In the genomic region with DNA sequence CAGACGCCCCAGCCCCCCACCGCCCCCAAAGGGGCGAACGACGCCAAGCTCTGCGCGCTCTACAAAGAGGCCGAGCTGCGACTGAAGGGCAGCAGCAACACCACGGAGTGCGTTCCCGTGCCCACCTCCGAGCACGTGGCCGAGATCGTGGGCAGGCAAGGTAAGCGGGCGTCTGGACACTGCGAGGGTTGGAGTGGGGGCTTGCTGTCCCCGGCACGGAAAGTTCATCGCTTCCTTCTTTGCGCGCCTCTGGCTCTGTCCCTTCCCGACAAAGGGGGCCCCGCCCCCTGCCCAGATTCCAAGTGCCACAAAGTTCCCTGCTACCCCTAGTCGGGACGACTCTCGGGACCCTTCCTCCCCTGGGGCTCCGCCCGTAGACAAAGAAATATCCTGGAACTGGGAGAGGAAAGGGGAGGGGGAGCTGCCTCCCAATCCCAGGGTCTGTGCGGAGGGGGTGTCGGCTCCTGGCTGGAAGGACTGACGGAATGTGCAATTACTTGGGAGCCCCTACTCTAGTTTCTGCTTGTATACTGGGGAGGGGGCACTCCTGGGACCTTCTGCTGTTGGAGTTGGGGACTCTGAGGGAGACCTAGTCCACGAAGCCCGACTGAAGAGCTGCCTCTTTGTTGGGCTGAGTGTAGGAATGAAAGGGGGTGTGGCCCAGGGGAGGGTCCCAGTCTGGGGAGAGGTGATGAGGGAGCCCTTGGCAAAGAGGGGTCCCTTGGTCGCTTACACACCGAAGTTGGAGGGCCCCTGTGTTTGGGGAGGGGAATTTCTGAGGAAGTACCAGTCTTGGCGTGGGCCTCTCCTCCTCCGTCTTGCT, we compare ENCODE assay signal across 8 mouse cellular contexts. TPM values are rescaled to one million over a fixed set of nuclear protein-coding genes. Genes with fewer than 3 reads are reported as not detected.
DNase-seq lines count a peak whose midpoint lies in the region; ATAC-seq and TF ChIP-seq lines count a peak whose summit lies in the region.

No protein-coding gene starts in this region.

- peak overlapping the region; percentile 90 for H3K4me2 ChIP-seq in CH12.LX (ENCODE audit: insufficient read depth, low read depth, poor library complexity, severe bottlenecking)
- H3K4me2 ChIP-seq in embryonic facial prominence, embryonic 12.5 days (replicated peaks), result peak overlapping the region; percentile 96
- H3K4me2 ChIP-seq in intestine, embryonic 15.5 days (replicated peaks), result peak overlapping the region; percentile 82
- H3K4me2 ChIP-seq in midbrain, embryonic 13.5 days (replicated peaks), result peak overlapping the region; percentile 89

- TF ChIP-seq RAD21 in CH12.LX (IDR thresholded peaks at IDR 0.05; ENCODE audit: low read depth, low read length), result no peak

- no peak for TF ChIP-seq POLR2A in CH12.LX (IDR thresholded peaks at IDR 0.05; ENCODE audit: low read depth, low read length)

- no peak overlapping the region for H3K27ac ChIP-seq in CH12.LX (ENCODE audit: insufficient read depth, low read depth)
- H3K27ac ChIP-seq in embryonic facial prominence, embryonic 12.5 days, result peak overlapping the region; percentile 99
- peak overlapping the region; percentile 87 for H3K27ac ChIP-seq in intestine, embryonic 15.5 days
- peak overlapping the region; percentile 99 for H3K27ac ChIP-seq in midbrain, embryonic 13.5 days

- WGBS in embryonic facial prominence, embryonic 12.5 days, result under 1% methylated on average over 40 of the region's 40 CpGs
- under 1% methylated on average over 39 of the region's 40 CpGs for WGBS in intestine, embryonic 15.5 days
- 0% methylated on average over 40 of the region's 40 CpGs for WGBS in midbrain, embryonic 13.5 days

- H3K36me3 ChIP-seq in CH12.LX (replicated peaks in 1 of 2; ENCODE audit: control insufficient read depth in 1 of 2, insufficient read depth in 1 of 2, low read length in 1 of 2), result peaks cover 13 to 28% of the 10 kb centered on the region in 2 experiments
- peaks cover 21% of the 10 kb centered on the region for H3K36me3 ChIP-seq in embryonic facial prominence, embryonic 12.5 days
- H3K36me3 ChIP-seq in intestine, embryonic 15.5 days, result peaks cover 14% of the 10 kb centered on the region
- peaks cover 23% of the 10 kb centered on the region for H3K36me3 ChIP-seq in midbrain, embryonic 13.5 days

- no peak for TF ChIP-seq CTCF in CH12.LX (conservative IDR thresholded peaks at IDR 0.05 in 1 of 2, IDR thresholded peaks at IDR 0.05 in 1 of 2; ENCODE audit: low read depth in 2 of 2, low read length in 2 of 2)

- peak overlapping the region; percentile 95 for H3K9ac ChIP-seq in CH12.LX (ENCODE audit: insufficient read depth, low read depth)
- H3K9ac ChIP-seq in embryonic facial prominence, embryonic 12.5 days, result peak overlapping the region; percentile 98
- peak overlapping the region; percentile 93 for H3K9ac ChIP-seq in intestine, embryonic 15.5 days
- peak overlapping the region; percentile 100 for H3K9ac ChIP-seq in midbrain, embryonic 13.5 days (replicated peaks)

- H3K4me1 ChIP-seq in CH12.LX (ENCODE audit: control insufficient read depth in 1 of 2, insufficient read depth in 2 of 2), result peaks cover 16 to 41% of the 10 kb centered on the region in 2 experiments
- H3K4me1 ChIP-seq in embryonic facial prominence, embryonic 12.5 days, result peaks cover 60% of the 10 kb centered on the region
- peaks cover 67% of the 10 kb centered on the region for H3K4me1 ChIP-seq in intestine, embryonic 15.5 days (replicated peaks)
- peaks cover 66% of the 10 kb centered on the region for H3K4me1 ChIP-seq in midbrain, embryonic 13.5 days (replicated peaks)

- peaks cover 9% of the 10 kb centered on the region for H3K27me3 ChIP-seq in CH12.LX (replicated peaks)
- no peaks in the 10 kb centered on the region for H3K27me3 ChIP-seq in embryonic facial prominence, embryonic 12.5 days
- H3K27me3 ChIP-seq in intestine, embryonic 15.5 days (replicated peaks), result no peaks in the 10 kb centered on the region
- H3K27me3 ChIP-seq in midbrain, embryonic 13.5 days, result no peaks in the 10 kb centered on the region

- peak; percentile 36 for ATAC-seq in embryonic facial prominence, embryonic 12.5 days (ENCODE audit: insufficient number of reproducible peaks, insufficient read depth, low FRiP score, low TSS enrichment)
- ATAC-seq in intestine, embryonic 15.5 days, result peak; percentile 6; the same call in 1 of the 2 replicates
- ATAC-seq in midbrain, embryonic 13.5 days, result peak; percentile 40
- no peak for ATAC-seq in monocyte, adult 5-6 weeks (replicated peaks; ENCODE audit: insufficient number of reproducible peaks, low FRiP score, low TSS enrichment, poor library complexity, severe bottlenecking)
- ATAC-seq in inflammation-experienced regulatory T-cells, adult 6 months, result no peak

- in situ Hi-C loops in CH12.LX (cut with MboI; ENCODE audit: low pct_ligation_motif_present, low pct_unique_long_range_greater_than_20kb, low sequenced_read_pairs), result no loop called here

- no peak for TF ChIP-seq EP300 in CH12.LX (IDR thresholded peaks at IDR 0.05; ENCODE audit: low read length)

- peak; percentile 29 for DNase-seq in gastrocnemius, postnatal 10 days
- no peak for DNase-seq in gastrocnemius, postnatal 25 days
- DNase-seq in CH12.LX (ENCODE audit: extremely low read depth), result no peak

- no peaks in the 10 kb centered on the region for H3K79me2 ChIP-seq in CH12.LX (replicated peaks; ENCODE audit: control insufficient read depth, extremely low read depth, insufficient read depth, poor library complexity, severe bottlenecking)

- dilution Hi-C loops in CH12.LX (cut with MboI; ENCODE audit: extremely low pct_ligation_motif_present, extremely low pct_unique_long_range_greater_than_20kb, low sequenced_read_pairs), result no loop called here

- H3K4me3 ChIP-seq in CH12.LX (replicated peaks in 1 of 3; ENCODE audit: low read depth in 2 of 3, low read length in 2 of 3, poor library complexity in 1 of 3), result peak overlapping the region; percentile 40 to 84 (median 79)
- H3K4me3 ChIP-seq in embryonic facial prominence, embryonic 12.5 days, result peak overlapping the region; percentile 85
- peak overlapping the region; percentile 56 for H3K4me3 ChIP-seq in intestine, embryonic 15.5 days (replicated peaks)
- peak overlapping the region; percentile 94 for H3K4me3 ChIP-seq in midbrain, embryonic 13.5 days (replicated peaks)

- H3K9me3 ChIP-seq in CH12.LX (replicated peaks; ENCODE audit: low read length), result no peaks in the 10 kb centered on the region
- H3K9me3 ChIP-seq in embryonic facial prominence, embryonic 12.5 days, result no peaks in the 10 kb centered on the region
- H3K9me3 ChIP-seq in intestine, embryonic 15.5 days, result no peaks in the 10 kb centered on the region
- H3K9me3 ChIP-seq in midbrain, embryonic 13.5 days, result no peaks in the 10 kb centered on the region

RNA-seq across cellular contexts. Expression of a gene that starts 0.7 kb away (rescaled TPM):
- total RNA-seq in gastrocnemius, postnatal 10 days (2021), result 1 to 10 TPM; 3.0 to 6.3 TPM
- total RNA-seq in gastrocnemius, postnatal 25 days (2021), result under 1 TPM; 0.24 to 0.33 TPM
- total RNA-seq in CH12.LX (2012; rRNA removed), result 3.4 and 4.9 TPM in 2 replicates
- total RNA-seq in CH12.LX (2014; rRNA removed), result 0.86 and 1.1 TPM in 2 replicates
- polyA plus RNA-seq in CH12.LX (2012; ENCODE audit: insufficient read length, low read depth), result 2.0 and 2.5 TPM in 2 replicates
- polyA plus RNA-seq in embryonic facial prominence, embryonic 12.5 days (2016; fragmentation: Nextera tagmentation; extraction: Ambion mirVana), result 36.3 and 37.7 TPM in 2 replicates
- polyA plus RNA-seq in intestine, embryonic 15.5 days (2015; fragmentation: Nextera tagmentation; extraction: Ambion mirVana), result 9.6 and 11.2 TPM in 2 replicates
- polyA plus RNA-seq in midbrain, embryonic 13.5 days (2015; fragmentation: Nextera tagmentation; extraction: Ambion mirVana), result 49.5 and 51.5 TPM in 2 replicates
- total RNA-seq in monocyte, adult 5-6 weeks (2017), result 0.19 to 0.39 TPM in 2 of 3 replicates, not detected in the other
- polyA plus RNA-seq in inflammation-experienced regulatory T-cells, adult 6 months (2017; shearing (Covaris generic)), result under 1 TPM; 0.17 to 0.20 (median 0.18) TPM

RNA-seq across cellular contexts. Expression of a gene that starts 15.2 kb away (rescaled TPM):
- total RNA-seq in gastrocnemius, postnatal 10 days (2021), result not detected
- not detected for total RNA-seq in gastrocnemius, postnatal 25 days (2021)
- total RNA-seq in CH12.LX (2012; rRNA removed), result 4.1 and 7.1 TPM in 2 replicates
- total RNA-seq in CH12.LX (2014; rRNA removed), result 0.76 and 0.79 TPM in 2 replicates
- 1.8 and 2.0 TPM in 2 replicates for polyA plus RNA-seq in CH12.LX (2012; ENCODE audit: insufficient read length, low read depth)
- 4.0 and 5.5 TPM in 2 replicates for polyA plus RNA-seq in embryonic facial prominence, embryonic 12.5 days (2016; fragmentation: Nextera tagmentation; extraction: Ambion mirVana)
- polyA plus RNA-seq in intestine, embryonic 15.5 days (2015; fragmentation: Nextera tagmentation; extraction: Ambion mirVana), result 75.2 and 89.8 TPM in 2 replicates
- not detected in 2 replicates for polyA plus RNA-seq in midbrain, embryonic 13.5 days (2015; fragmentation: Nextera tagmentation; extraction: Ambion mirVana)
- total RNA-seq in monocyte, adult 5-6 weeks (2017), result 0.97 TPM in 1 of 3 replicates, not detected in the others
- polyA plus RNA-seq in inflammation-experienced regulatory T-cells, adult 6 months (2017; shearing (Covaris generic)), result not detected

RNA-seq across cellular contexts. Expression of a gene that starts 20.0 kb away (rescaled TPM):
- 10 to 100 TPM; 75.4 to 81.8 TPM for total RNA-seq in gastrocnemius, postnatal 10 days (2021)
- 10 to 100 TPM; 76.1 to 81.1 TPM for total RNA-seq in gastrocnemius, postnatal 25 days (2021)
- 73.2 and 96.6 TPM in 2 replicates for total RNA-seq in CH12.LX (2012; rRNA removed)
- total RNA-seq in CH12.LX (2014; rRNA removed), result 42.3 and 44.0 TPM in 2 replicates
- 56.0 and 83.9 TPM in 2 replicates for polyA plus RNA-seq in CH12.LX (2012; ENCODE audit: insufficient read length, low read depth)
- polyA plus RNA-seq in embryonic facial prominence, embryonic 12.5 days (2016; fragmentation: Nextera tagmentation; extraction: Ambion mirVana), result 144 and 146 TPM in 2 replicates
- 188 and 231 TPM in 2 replicates for polyA plus RNA-seq in intestine, embryonic 15.5 days (2015; fragmentation: Nextera tagmentation; extraction: Ambion mirVana)
- polyA plus RNA-seq in midbrain, embryonic 13.5 days (2015; fragmentation: Nextera tagmentation; extraction: Ambion mirVana), result 181 and 182 TPM in 2 replicates
- 61.5 to 63.7 TPM (median 63.2 TPM) in 3 replicates for total RNA-seq in monocyte, adult 5-6 weeks (2017)
- polyA plus RNA-seq in inflammation-experienced regulatory T-cells, adult 6 months (2017; shearing (Covaris generic)), result 100 to 1,000 TPM; 149 to 189 (median 187) TPM

RNA-seq across cellular contexts. Expression of a gene that starts 20.7 kb away (rescaled TPM):
- total RNA-seq in gastrocnemius, postnatal 10 days (2021), result 10 to 100 TPM; 45.1 to 52.2 TPM
- total RNA-seq in gastrocnemius, postnatal 25 days (2021), result 10 to 100 TPM; 59.6 to 67.2 TPM
- total RNA-seq in CH12.LX (2012; rRNA removed) (39.6 and 47.3 TPM in 2 replicates), CH12.LX (2014; rRNA removed) (22.4 and 22.8 TPM in 2 replicates)
- polyA plus RNA-seq in CH12.LX (2012; ENCODE audit: insufficient read length, low read depth), result 55.7 and 62.2 TPM in 2 replicates
- polyA plus RNA-seq in embryonic facial prominence, embryonic 12.5 days (2016; fragmentation: Nextera tagmentation; extraction: Ambion mirVana), result 57.5 and 63.7 TPM in 2 replicates
- polyA plus RNA-seq in intestine, embryonic 15.5 days (2015; fragmentation: Nextera tagmentation; extraction: Ambion mirVana), result 43.6 and 43.7 TPM in 2 replicates
- 39.1 and 46.7 TPM in 2 replicates for polyA plus RNA-seq in midbrain, embryonic 13.5 days (2015; fragmentation: Nextera tagmentation; extraction: Ambion mirVana)
- total RNA-seq in monocyte, adult 5-6 weeks (2017), result 14.7 to 25.7 TPM (median 19.6 TPM) in 3 replicates
- polyA plus RNA-seq in inflammation-experienced regulatory T-cells, adult 6 months (2017; shearing (Covaris generic)), result 10 to 100 TPM in 2 of 3 experiments, 1 to 10 TPM in 1; 9.8 to 15.5 (median 12.1) TPM

RNA-seq across cellular contexts. Expression of a gene that starts 23.1 kb away (rescaled TPM):
- total RNA-seq in gastrocnemius, postnatal 10 days (2021), result 100 to 1,000 TPM; 189 to 213 TPM
- 100 to 1,000 TPM in 1 of 2 experiments, 10 to 100 TPM in 1; 99.2 to 106 TPM for total RNA-seq in gastrocnemius, postnatal 25 days (2021)
- total RNA-seq in CH12.LX (2012; rRNA removed) (60.7 and 67.7 TPM in 2 replicates), CH12.LX (2014; rRNA removed) (16.1 and 19.8 TPM in 2 replicates)
- 17.2 and 21.5 TPM in 2 replicates for polyA plus RNA-seq in CH12.LX (2012; ENCODE audit: insufficient read length, low read depth)
- polyA plus RNA-seq in embryonic facial prominence, embryonic 12.5 days (2016; fragmentation: Nextera tagmentation; extraction: Ambion mirVana), result 109 and 113 TPM in 2 replicates
- 120 TPM in 2 replicates for polyA plus RNA-seq in intestine, embryonic 15.5 days (2015; fragmentation: Nextera tagmentation; extraction: Ambion mirVana)
- polyA plus RNA-seq in midbrain, embryonic 13.5 days (2015; fragmentation: Nextera tagmentation; extraction: Ambion mirVana), result 21.4 and 23.4 TPM in 2 replicates
- 28.1 to 43.4 TPM (median 40.8 TPM) in 3 replicates for total RNA-seq in monocyte, adult 5-6 weeks (2017)
- polyA plus RNA-seq in inflammation-experienced regulatory T-cells, adult 6 months (2017; shearing (Covaris generic)), result 1 to 10 TPM; 2.6 to 8.0 (median 4.0) TPM

Comparison
In these comparisons a context has a peak if more than half of its experiments do, and no peak if none do; other contexts are left out.
1. ATAC-seq: peak in embryonic facial prominence, embryonic 12.5 days (single experiment), intestine, embryonic 15.5 days (single experiment) and midbrain, embryonic 13.5 days (single experiment); none in monocyte, adult 5-6 weeks (single experiment) and inflammation-experienced regulatory T-cells, adult 6 months (single experiment).
2. RNA of a gene that starts 15.2 kb away (polyA plus RNA-seq): 75.2 to 89.8 TPM in intestine, embryonic 15.5 days; 4.0 to 5.5 TPM in embryonic facial prominence, embryonic 12.5 days, 1.8 to 2.0 TPM in CH12.LX, not detected in midbrain, embryonic 13.5 days and not detected in inflammation-experienced regulatory T-cells, adult 6 months; every median in the first group is over 10 times any median in the second.
3. Peak in every context shown above with its lines, with median percentiles within 50 percentile points of each other: H3K4me2 ChIP-seq, H3K4me3 ChIP-seq and H3K9ac ChIP-seq.